Comparison of ENCODE assay signal across 18 mouse cellular contexts in genomic region chr3:105018783-105019105, GRCm38 (mm10). TPM values are rescaled to one million over a fixed set of nuclear protein-coding genes. Genes with fewer than 3 reads are reported as not detected.
DNase-seq lines count a peak whose midpoint lies in the region; ATAC-seq and TF ChIP-seq lines count a peak whose summit lies in the region.
"Had no signal": no experiment of that assay in that cellular context is flagged by ENCODE, and none has a peak within 500 bp of the region (broad histone marks: within the 10 kb centered on the region; RNA-seq: fewer than 3 reads in every experiment).

No protein-coding gene starts in this region.

- H3K9ac ChIP-seq in heart, embryonic 13.5 days = no peak overlapping the region
- H3K9ac ChIP-seq in neural tube, embryonic 13.5 days = no peak overlapping the region
- H3K9ac ChIP-seq in stomach, postnatal 0 days (ENCODE audit: low read length) = no peak overlapping the region
- H3K9ac ChIP-seq: forebrain, embryonic 15.5 days; liver, embryonic 13.5 days had no signal

- H3K27me3 ChIP-seq in heart, embryonic 13.5 days (replicated peaks) = no peaks in the 10 kb centered on the region
- no peaks in the 10 kb centered on the region for H3K27me3 ChIP-seq in neural tube, embryonic 13.5 days
- no peaks in the 10 kb centered on the region for H3K27me3 ChIP-seq in stomach, postnatal 0 days (ENCODE audit: control insufficient read depth, insufficient read depth, low read length)
- H3K27me3 ChIP-seq: forebrain, embryonic 15.5 days; liver, embryonic 13.5 days had no signal

- DNase-seq in heart, adult 8-10 months (ENCODE audit: low spot score) = no peak
- DNase-seq in layer of hippocampus, adult 2 months (ENCODE audit: low spot score in 2 of 2) = no peak
- no peak for DNase-seq in layer of hippocampus, adult 9-11 months
- DNase-seq in neural tube, embryonic 10.5 days (ENCODE audit: extremely low spot score, low spot score) = no peak
- DNase-seq in stomach, postnatal 0 days (ENCODE audit: low spot score) = no peak
- DNase-seq in left cerebral cortex, adult 18-20 months (ENCODE audit: low spot score in 2 of 2) = no peak
- DNase-seq: adrenal gland, postnatal 10 days; cerebellum, adult 9-11 months; gastrocnemius, postnatal 10 days; liver, embryonic 13.5 days had no signal

- peaks cover 90% of the 10 kb centered on the region for H3K4me1 ChIP-seq in heart, embryonic 13.5 days
- peaks cover 12% of the 10 kb centered on the region for H3K4me1 ChIP-seq in neural tube, embryonic 13.5 days (replicated peaks)
- H3K4me1 ChIP-seq in stomach, postnatal 0 days (replicated peaks; ENCODE audit: control insufficient read depth, insufficient read depth) = no peaks in the 10 kb centered on the region

- H3K9me3 ChIP-seq in heart, embryonic 13.5 days = no peaks in the 10 kb centered on the region
- no peaks in the 10 kb centered on the region for H3K9me3 ChIP-seq in neural tube, embryonic 13.5 days
- H3K9me3 ChIP-seq in stomach, postnatal 0 days (ENCODE audit: control insufficient read depth, low read length) = no peaks in the 10 kb centered on the region
- H3K9me3 ChIP-seq: forebrain, embryonic 15.5 days; G1E; liver, embryonic 13.5 days had no signal

- peak overlapping the region; percentile 80 for H3K27ac ChIP-seq in heart, embryonic 13.5 days (replicated peaks)
- H3K27ac ChIP-seq in layer of hippocampus, adult 2 months = peak overlapping the region; percentile 82
- peak overlapping the region; percentile 38; the same call in 1 of the 2 replicates for H3K27ac ChIP-seq in neural tube, embryonic 13.5 days (replicated peaks)
- H3K27ac ChIP-seq in stomach, postnatal 0 days (replicated peaks) = peak overlapping the region; percentile 61
- H3K27ac ChIP-seq: forebrain, embryonic 15.5 days; liver, embryonic 13.5 days had no signal

- H3K36me3 ChIP-seq in heart, embryonic 13.5 days = peaks cover 20% of the 10 kb centered on the region
- peaks cover 8% of the 10 kb centered on the region; the same call in 1 of the 2 replicates for H3K36me3 ChIP-seq in neural tube, embryonic 13.5 days
- no peaks in the 10 kb centered on the region for H3K36me3 ChIP-seq in stomach, postnatal 0 days (ENCODE audit: control insufficient read depth, insufficient read depth, low read length)
- H3K36me3 ChIP-seq: G1E; liver, embryonic 13.5 days had no signal

- H3K4me3 ChIP-seq in heart, embryonic 13.5 days = no peak overlapping the region
- H3K4me3 ChIP-seq in layer of hippocampus, adult 2 months = no peak overlapping the region
- H3K4me3 ChIP-seq in neural tube, embryonic 13.5 days = no peak overlapping the region
- no peak overlapping the region for H3K4me3 ChIP-seq in stomach, postnatal 0 days (ENCODE audit: low read depth, low read length)
- H3K4me3 ChIP-seq: forebrain, embryonic 15.5 days; liver, embryonic 13.5 days had no signal

- no peak for TF ChIP-seq EP300 in stomach, postnatal 0 days (optimal IDR thresholded peaks at IDR 0.05)

- TF ChIP-seq CTCF in layer of hippocampus, adult 2 months (conservative IDR thresholded peaks at IDR 0.05) = no peak
- TF ChIP-seq CTCF in stomach, postnatal 0 days (IDR thresholded peaks at IDR 0.05; ENCODE audit: low read depth) = no peak

- no peak overlapping the region for H3K4me2 ChIP-seq in heart, embryonic 13.5 days
- H3K4me2 ChIP-seq in neural tube, embryonic 13.5 days = no peak overlapping the region
- H3K4me2 ChIP-seq in stomach, postnatal 0 days (replicated peaks; ENCODE audit: low read depth) = no peak overlapping the region
- H3K4me2 ChIP-seq: forebrain, embryonic 15.5 days; liver, embryonic 13.5 days had no signal

- ATAC-seq in heart, embryonic 13.5 days (ENCODE audit: extremely low read depth, insufficient number of reproducible peaks, low FRiP score, low TSS enrichment) = no peak
- ATAC-seq in neural tube, embryonic 13.5 days (ENCODE audit: low read depth) = no peak
- ATAC-seq in stomach, postnatal 0 days (ENCODE audit: low FRiP score, low TSS enrichment) = no peak
- ATAC-seq: forebrain, embryonic 15.5 days had no signal

- 63% methylated on average over 6 of the region's 6 CpGs for WGBS in heart, embryonic 13.5 days
- 88% methylated on average over 6 of the region's 6 CpGs for WGBS in neural tube, embryonic 13.5 days
- WGBS in stomach, postnatal 0 days = 79% methylated on average over 6 of the region's 6 CpGs

RNA-seq across cellular contexts. Expression of gene Cttnbp2nl, which starts 34.2 kb away (rescaled TPM):
- polyA plus RNA-seq in heart, embryonic 13.5 days (2015; fragmentation: Nextera tagmentation; extraction: Ambion mirVana) = 24.1 and 26.8 TPM in 2 replicates
- total RNA-seq in heart, adult 8-10 months (2022) = 10 to 100 TPM; 14.0 to 21.4 (median 15.6) TPM
- 10 to 100 TPM; 21.1 to 25.4 TPM for total RNA-seq in layer of hippocampus, adult 2 months (2021)
- polyA plus RNA-seq in neural tube, embryonic 13.5 days (2015; fragmentation: Nextera tagmentation; extraction: Ambion mirVana) = 52.8 and 59.4 TPM in 2 replicates
- polyA plus RNA-seq in stomach, postnatal 0 days (2015; fragmentation: Nextera tagmentation; extraction: Ambion mirVana) = 15.5 and 17.5 TPM in 2 replicates
- total RNA-seq in left cerebral cortex, adult 18-20 months (2021) = 10 to 100 TPM; 26.0 to 31.0 TPM
- total RNA-seq: megakaryocyte-erythroid progenitor cell, adult 5-6 weeks had no signal

RNA-seq across cellular contexts. Expression of gene 4930564D02Rik, which starts 47.9 kb away (rescaled TPM):
- polyA plus RNA-seq in heart, embryonic 13.5 days (2015; fragmentation: Nextera tagmentation; extraction: Ambion mirVana) = not detected in 2 replicates
- total RNA-seq in heart, adult 8-10 months (2022) = not detected
- total RNA-seq in layer of hippocampus, adult 2 months (2021) = not detected
- polyA plus RNA-seq in neural tube, embryonic 13.5 days (2015; fragmentation: Nextera tagmentation; extraction: Ambion mirVana) = not detected in 2 replicates
- polyA plus RNA-seq in stomach, postnatal 0 days (2015; fragmentation: Nextera tagmentation; extraction: Ambion mirVana) = not detected in 2 replicates
- not detected for total RNA-seq in left cerebral cortex, adult 18-20 months (2021)
- total RNA-seq: adrenal gland, postnatal 10 days; G1E; gastrocnemius, postnatal 10 days; layer of hippocampus, adult 18-20 months; left cerebral cortex, postnatal 14 days; megakaryocyte-erythroid progenitor cell, adult 5-6 weeks had no signal
- polyA plus RNA-seq: forebrain, embryonic 15.5 days; G1E; liver, embryonic 13.5 days; thymus, postnatal 0 days had no signal

RNA-seq across cellular contexts. Expression of gene Wnt2b, which starts 57.0 kb away (rescaled TPM):
- 1.1 and 1.8 TPM in 2 replicates for polyA plus RNA-seq in heart, embryonic 13.5 days (2015; fragmentation: Nextera tagmentation; extraction: Ambion mirVana)
- total RNA-seq in heart, adult 8-10 months (2022) = 1 to 10 TPM in 1 of 4 experiments, under 1 TPM in 3; 0.38 to 2.0 (median 0.60) TPM
- total RNA-seq in layer of hippocampus, adult 2 months (2021) = under 1 TPM; 0.41 to 0.47 TPM
- polyA plus RNA-seq in neural tube, embryonic 13.5 days (2015; fragmentation: Nextera tagmentation; extraction: Ambion mirVana) = 0.47 and 0.80 TPM in 2 replicates
- 1.3 and 1.5 TPM in 2 replicates for polyA plus RNA-seq in stomach, postnatal 0 days (2015; fragmentation: Nextera tagmentation; extraction: Ambion mirVana)
- 1 to 10 TPM; 2.4 to 3.2 TPM for total RNA-seq in left cerebral cortex, adult 18-20 months (2021)
- total RNA-seq: megakaryocyte-erythroid progenitor cell, adult 5-6 weeks had no signal
- polyA plus RNA-seq: G1E had no signal
